Mouse (Mus musculus) kidney, postnatal 14 days (tissue): ENCODE data around the gene Lancl1.

ENCODE experiments used
- DNase-seq: peaks from one replicate; pipeline ENCODE4 v3.0.0; 2022; ENCODE audit warnings: mixed read lengths

Gene Lancl1

GRCm38 (mm10) chr1:67038246-67038987 is at the start of gene Lancl1:
Gene Lancl1, minus strand, starts transcription at chr1:67038872.
- peak; percentile 92 for DNase-seq

DNA sequence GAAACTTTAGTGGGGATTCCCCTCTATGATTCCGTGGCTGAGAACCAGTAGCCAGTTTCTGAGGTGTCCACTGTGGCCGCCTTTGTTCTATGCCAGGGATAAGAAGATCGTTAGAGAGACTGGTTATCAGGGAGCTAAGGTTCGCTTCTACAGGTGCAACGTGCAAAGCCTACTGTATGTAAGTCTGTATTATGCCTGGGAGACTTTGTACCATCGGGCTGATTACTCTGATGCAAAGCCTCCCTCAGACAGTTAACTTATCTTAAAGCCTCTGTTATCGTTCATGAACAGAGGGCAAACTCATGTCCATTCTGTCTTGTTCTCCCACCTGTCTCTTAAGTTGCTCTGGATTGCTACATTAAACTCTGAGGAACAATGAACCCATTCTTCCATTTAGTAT is 40.5 kb upstream of the Lancl1 start:
- no peak for DNase-seq

DNA sequence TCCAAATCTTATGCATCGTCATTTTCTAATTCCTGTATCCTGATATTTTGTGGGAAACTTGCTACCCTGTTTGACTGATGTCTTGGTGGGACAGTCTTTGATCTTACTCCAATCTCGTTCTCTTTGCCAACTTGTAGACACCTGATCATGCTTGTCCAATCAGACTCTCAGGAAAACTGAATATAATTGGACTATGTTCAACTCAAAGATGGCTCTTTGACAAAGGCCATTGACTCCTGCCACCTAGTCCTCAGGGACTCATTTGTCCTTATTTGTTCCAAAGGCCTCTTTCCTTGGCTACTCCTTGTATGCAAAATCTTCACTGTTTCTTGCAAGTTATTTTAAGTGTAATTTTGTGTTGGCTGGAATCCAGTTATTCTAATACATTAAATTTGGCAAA is 40.0 kb upstream of the Lancl1 start:
- DNase-seq = no peak

DNA sequence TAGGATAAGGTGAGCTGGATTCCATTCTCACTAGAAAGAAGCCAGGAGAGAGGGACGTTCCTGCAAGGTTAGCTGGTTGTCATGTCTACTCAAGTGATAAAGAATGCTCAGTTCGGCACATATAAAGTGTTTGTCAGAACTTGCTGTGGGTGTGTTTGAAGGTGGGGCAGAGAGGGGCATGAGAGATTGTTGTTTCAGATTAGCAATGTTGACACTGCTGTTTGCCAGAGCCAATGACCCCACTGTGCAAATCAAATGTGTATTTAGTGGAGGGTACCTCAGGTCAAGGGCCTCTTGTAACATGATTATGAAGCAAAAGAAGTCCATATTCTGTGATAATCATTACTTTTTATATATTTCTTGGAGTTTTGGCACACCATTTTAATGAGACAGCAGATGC is 39.1 kb upstream of the Lancl1 start:
- DNase-seq = no peak

DNA sequence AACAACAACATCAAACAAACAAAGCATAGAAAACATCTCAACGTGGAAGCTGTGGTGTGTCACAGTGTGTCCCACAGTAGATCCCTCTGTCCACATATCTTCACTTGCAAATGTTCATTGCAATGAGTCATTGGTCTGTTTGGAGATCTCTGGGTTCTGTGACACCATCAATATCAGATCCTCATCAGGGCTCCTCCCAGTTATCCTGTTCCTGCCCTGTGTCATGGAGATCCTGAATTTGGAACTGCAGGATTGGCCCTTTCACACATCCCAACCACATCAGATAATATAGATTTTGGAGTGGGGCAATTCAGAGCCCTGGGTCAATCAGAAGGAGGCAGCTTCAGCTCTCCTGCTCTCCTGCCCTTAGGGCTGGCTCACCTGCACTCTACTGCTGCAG is 28.9 kb upstream of the Lancl1 start:
- no peak for DNase-seq

DNA sequence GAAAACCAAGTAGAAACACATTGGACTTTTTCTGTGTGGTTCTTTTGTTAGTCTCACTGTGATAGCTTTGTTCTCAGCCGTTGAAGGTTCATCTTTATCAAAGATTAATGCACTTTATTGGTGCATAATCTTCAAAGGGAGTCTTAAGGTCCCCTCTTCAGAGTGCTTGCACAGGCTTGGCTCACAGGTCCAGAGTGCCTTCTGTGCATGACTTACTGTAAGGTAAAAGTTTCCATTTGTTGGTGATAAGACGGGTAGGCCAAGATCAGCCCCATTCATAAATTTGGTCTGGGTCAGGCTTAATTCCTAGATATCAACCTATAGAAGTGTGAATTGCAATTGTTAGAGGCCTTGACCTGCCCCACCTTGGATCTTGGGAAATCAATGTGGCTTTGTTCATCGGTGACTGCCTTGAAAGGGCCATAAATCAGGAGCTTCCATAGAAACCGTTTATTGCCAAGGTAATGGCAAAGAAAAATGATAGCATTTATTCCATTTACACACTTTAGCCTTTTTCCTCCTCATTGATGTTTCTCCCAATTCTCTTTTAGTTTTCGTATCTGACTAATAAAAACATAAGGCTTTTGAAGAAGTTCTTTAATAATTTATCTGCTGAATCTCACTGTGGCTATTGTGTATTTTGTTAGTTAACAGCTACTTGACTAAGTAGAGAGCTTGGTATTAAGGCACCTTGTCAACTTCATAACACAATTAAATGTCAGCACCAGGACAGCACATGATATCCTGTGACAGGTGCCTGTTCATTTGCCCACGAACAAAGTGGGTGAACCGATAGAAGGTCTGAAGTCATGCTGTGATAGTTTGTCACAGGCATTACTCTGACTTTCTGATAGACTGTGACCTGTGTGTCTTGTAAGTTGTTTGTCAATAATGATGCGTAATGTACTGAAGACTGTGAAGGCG is 26.9 kb upstream of the Lancl1 start:
- DNase-seq = no peak

DNA sequence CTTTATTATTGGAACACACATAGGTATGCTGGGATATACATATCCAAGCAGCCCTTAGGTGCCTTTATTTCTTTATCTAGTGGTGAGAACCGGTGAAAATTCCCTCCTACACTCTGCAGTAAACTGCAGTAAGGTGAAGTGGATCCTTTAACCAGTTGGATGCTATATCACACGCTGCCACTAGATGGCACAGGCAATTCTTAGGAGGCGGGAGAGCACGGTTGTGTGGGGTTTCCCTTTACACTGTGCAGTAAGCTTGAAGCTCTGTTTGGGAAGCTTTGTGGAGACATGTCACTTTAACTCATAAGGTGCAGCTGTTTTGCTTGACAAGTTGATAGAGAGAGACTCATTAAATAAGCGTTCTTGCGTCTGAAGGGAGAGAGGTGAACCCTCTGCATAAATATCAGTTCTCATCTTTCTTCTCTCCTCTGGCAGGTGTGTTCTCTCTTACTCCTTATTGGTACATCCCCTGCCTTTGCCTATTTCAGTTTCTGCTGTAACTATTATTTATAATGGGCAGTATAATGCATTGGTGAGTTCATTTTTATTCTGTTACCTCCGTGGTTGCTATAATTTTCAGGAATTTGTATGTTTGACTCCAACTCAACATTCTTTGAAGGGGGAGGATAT is 22.9 kb upstream of the Lancl1 start:
- DNase-seq = peak; percentile 62

DNA sequence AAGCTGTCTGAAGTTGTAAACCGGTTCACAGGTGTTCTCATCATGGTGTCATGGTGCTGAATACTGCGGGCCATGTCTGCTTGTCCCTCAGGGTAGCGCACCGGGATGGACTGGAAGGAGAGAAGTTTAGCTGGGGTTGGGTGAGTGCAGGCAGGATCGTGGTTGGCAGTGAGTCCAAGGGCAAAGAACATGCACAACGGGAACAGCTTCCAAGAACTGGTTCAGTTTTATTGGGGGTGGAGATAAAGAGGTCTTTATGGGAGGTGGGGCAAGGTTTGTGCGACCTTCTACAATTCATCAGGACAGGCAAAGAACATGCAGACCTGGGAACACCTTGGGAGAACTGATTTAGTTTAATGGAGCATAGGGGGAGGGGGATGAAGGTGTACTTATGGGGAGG is 17.1 kb upstream of the Lancl1 start:
- no peak for DNase-seq

- DNase-seq = no peak
Measured at GRCm38 (mm10) chr1:67052721-67053120, 14.0 kb upstream of the Lancl1 start.

DNA sequence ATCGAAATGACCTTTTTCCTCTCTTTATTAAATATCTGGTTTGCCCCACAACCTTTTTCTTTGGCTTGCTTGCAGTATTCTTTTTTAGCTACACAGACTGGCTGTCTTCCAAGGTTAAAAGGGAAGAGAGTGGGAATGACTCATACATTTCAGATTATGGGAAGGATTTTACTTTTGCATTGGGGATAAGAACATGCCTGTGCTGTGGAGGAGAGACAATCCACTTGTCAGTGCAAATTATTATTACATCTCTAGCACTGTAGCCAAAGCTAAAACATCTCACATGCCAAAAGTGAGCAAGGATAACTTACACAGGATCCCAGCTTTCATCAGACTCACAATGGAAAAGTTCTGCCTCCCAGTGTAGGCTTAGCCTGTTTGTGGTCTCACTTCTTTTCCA is 10.9 kb upstream of the Lancl1 start:
- no peak for DNase-seq

- DNase-seq = no peak
Measured at GRCm38 (mm10) chr1:67048696-67049095, 10.0 kb upstream of the Lancl1 start.

DNA sequence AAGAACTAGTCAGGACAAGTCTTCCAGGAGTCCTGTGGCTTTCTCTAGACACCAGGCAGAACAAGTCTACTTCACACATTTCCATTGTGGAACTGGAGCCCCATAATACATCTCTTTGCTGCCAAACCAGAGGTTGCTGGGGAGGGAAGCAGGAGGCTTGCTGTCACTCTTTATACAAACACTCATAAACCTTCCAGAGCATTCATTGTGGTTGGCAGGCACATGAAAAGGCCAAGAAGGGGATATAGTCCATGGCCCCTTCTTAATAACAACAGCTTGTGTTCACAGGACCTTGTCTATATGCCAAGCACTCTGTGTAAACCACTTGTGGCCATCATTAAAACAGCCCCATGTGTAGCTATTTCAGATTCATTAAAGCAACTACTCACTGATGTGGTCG is 6.4 kb upstream of the Lancl1 start:
- no peak for DNase-seq

- no peak for DNase-seq
Measured at GRCm38 (mm10) chr1:67042583-67042982, 3.9 kb upstream of the Lancl1 start.

DNA sequence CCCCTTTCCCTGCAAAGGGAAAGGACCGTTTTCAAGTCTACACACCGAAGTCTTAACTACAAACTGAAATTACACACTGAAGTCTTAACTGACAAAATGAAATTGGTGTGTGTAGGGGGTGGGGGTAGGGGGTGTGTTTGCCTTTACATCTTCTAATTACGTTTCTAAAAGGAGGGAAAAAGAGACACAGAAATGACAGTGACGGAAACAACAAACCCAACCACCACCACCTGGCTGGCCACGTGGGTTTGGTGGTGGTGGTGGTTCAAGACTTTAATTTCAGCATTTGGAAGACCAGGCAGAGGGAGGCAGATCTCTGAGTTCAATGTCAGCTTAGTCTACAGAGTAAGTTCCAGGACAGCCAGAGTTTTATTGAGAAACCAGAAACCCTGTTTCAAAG is 411 bp upstream of the Lancl1 start:
- DNase-seq = no peak

GRCm38 (mm10) chr1:67037198-67037597 is 1.5 kb downstream of the Lancl1 start:
- DNase-seq = no peak

DNA sequence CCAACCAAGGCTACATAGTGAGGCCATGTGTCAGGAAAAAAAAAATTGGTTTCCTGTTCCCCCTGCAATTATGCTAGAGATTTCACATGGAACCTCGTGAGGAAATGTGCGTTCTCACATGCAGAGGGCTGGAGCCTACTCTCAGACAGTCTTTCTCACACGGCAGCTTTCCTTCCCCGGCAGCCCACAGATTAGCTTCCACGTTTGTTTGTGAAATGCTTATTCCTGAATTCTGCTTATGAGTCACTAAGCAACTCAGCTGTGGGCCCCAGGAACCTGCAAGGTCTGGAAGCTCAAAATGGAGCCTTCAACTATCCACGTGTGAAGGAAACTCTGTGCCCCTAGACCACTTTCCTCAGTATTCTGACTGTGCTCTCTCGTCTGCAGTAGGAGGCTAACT is 5.4 kb downstream of the Lancl1 start:
- no peak for DNase-seq

- DNase-seq = no peak
Measured at GRCm38 (mm10) chr1:67026927-67027511, 11.7 kb downstream of the Lancl1 start.

- DNase-seq = no peak
Measured at GRCm38 (mm10) chr1:67026142-67026541, 12.5 kb downstream of the Lancl1 start.

- DNase-seq = no peak
Measured at GRCm38 (mm10) chr1:67022767-67023166, 15.9 kb downstream of the Lancl1 start.

- DNase-seq = no peak
Measured at GRCm38 (mm10) chr1:67022051-67022450, 16.6 kb downstream of the Lancl1 start.

DNA sequence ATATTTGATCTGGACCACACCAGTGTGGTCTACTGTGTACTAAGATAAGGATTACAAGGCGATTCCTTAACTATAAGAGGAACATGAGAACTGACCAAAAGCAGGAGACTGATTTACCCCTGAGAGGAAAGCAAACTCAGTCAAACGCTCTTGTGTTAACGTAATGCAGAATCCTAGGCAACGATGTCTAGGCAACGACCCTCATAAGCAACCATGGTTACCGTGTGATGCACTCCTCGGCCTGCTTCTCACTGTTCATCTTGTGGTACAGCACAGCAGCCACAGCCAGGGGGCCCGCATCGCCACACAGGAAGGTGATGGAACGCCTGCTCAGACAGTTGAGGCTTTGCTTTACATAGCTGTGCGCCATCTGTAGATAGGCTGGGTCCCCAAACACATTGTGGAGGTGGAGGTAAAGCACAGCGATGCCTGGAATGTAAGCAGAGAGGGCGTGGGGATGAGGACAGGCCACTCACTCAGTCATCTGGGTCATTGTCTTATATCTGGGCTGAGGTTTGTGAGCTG is 18.0 kb downstream of the Lancl1 start:
- DNase-seq = no peak

- DNase-seq = peak; percentile 18
Measured at GRCm38 (mm10) chr1:67017101-67017870, 21.4 kb downstream of the Lancl1 start.
